Mouse (Mus musculus): Measurements from ENCODE around the gene Ranbp10. TPM values are rescaled to one million over a fixed set of nuclear protein-coding genes. Genes with fewer than 3 reads are reported as not detected.

The Ranbp10 gene
- polyA plus RNA-seq, 1 experiment from 2014 or later, result 15.8 TPM

GRCm38 (mm10) chr8:105805964-105806363 is 21.2 kb downstream of the Ranbp10 start:
- Histone ChIP-seq H3K27me3 (ENCODE audit: control insufficient read depth, insufficient read depth, low read length) (no peaks in the 10 kb centered on the region), H3K9ac (ENCODE audit: low read length) (no peak overlapping the region), H3K36me3 (ENCODE audit: control insufficient read depth, insufficient read depth, low read length) (no peaks in the 10 kb centered on the region), H3K4me2 (ENCODE audit: low read depth, low read length, severe bottlenecking) (no peak overlapping the region), H3K9me3 (ENCODE audit: control insufficient read depth, low read length) (no peaks in the 10 kb centered on the region), H3K4me1 (replicated peaks; ENCODE audit: control insufficient read depth, insufficient read depth, low read length) (no peaks in the 10 kb centered on the region), H3K27ac (ENCODE audit: low read depth, low read length) (no peak overlapping the region), H3K4me3 (ENCODE audit: low read depth, low read length) (no peak overlapping the region)
- DNase-seq (ENCODE audit: low spot score) (no peak), ATAC-seq (replicated peaks; ENCODE audit: low FRiP score) (no peak)
- 90% methylated on average over 1 of the region's 1 CpGs for WGBS

GRCm38 (mm10) chr8:105805346-105805745 is 21.8 kb downstream of the Ranbp10 start:
- Histone ChIP-seq H3K4me2 (ENCODE audit: low read depth, low read length, severe bottlenecking) (no peak overlapping the region), H3K27ac (ENCODE audit: low read depth, low read length) (no peak overlapping the region), H3K27me3 (ENCODE audit: control insufficient read depth, insufficient read depth, low read length) (no peaks in the 10 kb centered on the region), H3K36me3 (ENCODE audit: control insufficient read depth, insufficient read depth, low read length) (no peaks in the 10 kb centered on the region), H3K4me1 (replicated peaks; ENCODE audit: control insufficient read depth, insufficient read depth, low read length) (no peaks in the 10 kb centered on the region), H3K9ac (ENCODE audit: low read length) (no peak overlapping the region), H3K9me3 (ENCODE audit: control insufficient read depth, low read length) (no peaks in the 10 kb centered on the region), H3K4me3 (ENCODE audit: low read depth, low read length) (no peak overlapping the region)
- 86% methylated on average over 3 of the region's 3 CpGs for WGBS
- DNase-seq (ENCODE audit: low spot score), result no peak
- ATAC-seq (replicated peaks; ENCODE audit: low FRiP score), result no peak

GRCm38 (mm10) chr8:105804797-105805196 is 22.4 kb downstream of the Ranbp10 start:
- no peaks in the 10 kb centered on the region for H3K27me3 ChIP-seq (ENCODE audit: control insufficient read depth, insufficient read depth, low read length)
- no peak for ATAC-seq (replicated peaks; ENCODE audit: low FRiP score)

GRCm38 (mm10) chr8:105801153-105801904 is 25.8 kb downstream of the Ranbp10 start:
- H3K4me3 ChIP-seq (ENCODE audit: low read depth, low read length), result no peak overlapping the region
- H3K9me3 ChIP-seq (ENCODE audit: control insufficient read depth, low read length), result no peaks in the 10 kb centered on the region
- H3K27me3 ChIP-seq (ENCODE audit: control insufficient read depth, insufficient read depth, low read length), result no peaks in the 10 kb centered on the region
- 92% methylated on average over 6 of the region's 6 CpGs for WGBS
- H3K9ac ChIP-seq (ENCODE audit: low read length), result no peak overlapping the region
- DNase-seq (ENCODE audit: low spot score) (no peak), ATAC-seq (replicated peaks; ENCODE audit: low FRiP score) (no peak)
- no peak overlapping the region for H3K27ac ChIP-seq (ENCODE audit: low read depth, low read length)
- H3K4me2 ChIP-seq (ENCODE audit: low read depth, low read length, severe bottlenecking), result no peak overlapping the region
- no peaks in the 10 kb centered on the region for H3K4me1 ChIP-seq (replicated peaks; ENCODE audit: control insufficient read depth, insufficient read depth, low read length)
- H3K36me3 ChIP-seq (ENCODE audit: control insufficient read depth, insufficient read depth, low read length), result no peaks in the 10 kb centered on the region

More at GRCm38 (mm10) chr8:105804797-105805196, 22.4 kb downstream of the Ranbp10 start:
- Histone ChIP-seq H3K27ac (ENCODE audit: low read depth, low read length) (no peak overlapping the region), H3K36me3 (ENCODE audit: control insufficient read depth, insufficient read depth, low read length) (no peaks in the 10 kb centered on the region), H3K9ac (ENCODE audit: low read length) (no peak overlapping the region), H3K4me2 (ENCODE audit: low read depth, low read length, severe bottlenecking) (no peak overlapping the region), H3K4me1 (replicated peaks; ENCODE audit: control insufficient read depth, insufficient read depth, low read length) (no peaks in the 10 kb centered on the region), H3K4me3 (ENCODE audit: low read depth, low read length) (no peak overlapping the region), H3K9me3 (ENCODE audit: control insufficient read depth, low read length) (no peaks in the 10 kb centered on the region)
- no peak for DNase-seq (ENCODE audit: low spot score)
- WGBS, result 93% methylated on average over 7 of the region's 7 CpGs

DNA sequence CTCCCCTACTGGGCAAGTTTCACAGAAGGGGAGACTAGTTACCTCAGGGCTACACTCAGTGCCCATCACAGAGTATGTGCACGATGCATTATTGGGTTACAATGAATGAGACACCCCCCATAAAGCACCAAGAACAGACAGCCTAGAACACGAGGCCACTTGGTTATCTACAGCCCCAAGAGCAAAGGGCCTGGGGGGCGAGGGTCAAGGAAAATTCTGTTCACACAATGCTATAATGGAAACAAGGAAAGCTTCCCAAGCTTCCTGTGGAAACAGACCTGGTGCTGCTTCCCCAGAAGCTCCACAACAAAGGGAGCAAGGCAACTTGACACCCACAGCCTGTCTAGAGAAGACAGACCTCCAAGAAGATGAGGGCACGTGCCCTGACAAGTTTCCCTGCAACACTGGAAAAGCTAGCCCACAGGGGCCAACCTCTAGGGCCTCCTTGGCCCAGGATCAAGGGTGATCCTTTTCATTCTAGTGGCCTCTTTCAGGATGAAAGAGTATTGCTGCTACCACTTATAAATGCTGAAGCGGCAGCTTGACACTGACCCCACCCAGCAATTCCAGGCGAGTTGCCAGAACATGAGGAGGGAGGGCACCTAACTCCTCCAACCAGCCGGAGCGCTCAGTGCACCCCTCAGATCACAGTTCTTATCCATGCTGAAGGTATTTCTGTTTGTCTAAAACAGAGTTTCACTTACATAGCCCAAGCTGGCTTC is 27.9 kb downstream of the Ranbp10 start:
- ATAC-seq (replicated peaks; ENCODE audit: low FRiP score) (no peak), DNase-seq (ENCODE audit: low spot score) (no peak)
- Histone ChIP-seq H3K9ac (ENCODE audit: low read length) (no peak overlapping the region), H3K4me3 (ENCODE audit: low read depth, low read length) (no peak overlapping the region), H3K36me3 (ENCODE audit: control insufficient read depth, insufficient read depth, low read length) (no peaks in the 10 kb centered on the region), H3K4me2 (ENCODE audit: low read depth, low read length, severe bottlenecking) (no peak overlapping the region), H3K27ac (ENCODE audit: low read depth, low read length) (no peak overlapping the region), H3K4me1 (replicated peaks; ENCODE audit: control insufficient read depth, insufficient read depth, low read length) (no peaks in the 10 kb centered on the region), H3K9me3 (ENCODE audit: control insufficient read depth, low read length) (no peaks in the 10 kb centered on the region), H3K27me3 (ENCODE audit: control insufficient read depth, insufficient read depth, low read length) (no peaks in the 10 kb centered on the region)
- WGBS, result 79% methylated on average over 8 of the region's 8 CpGs

DNA sequence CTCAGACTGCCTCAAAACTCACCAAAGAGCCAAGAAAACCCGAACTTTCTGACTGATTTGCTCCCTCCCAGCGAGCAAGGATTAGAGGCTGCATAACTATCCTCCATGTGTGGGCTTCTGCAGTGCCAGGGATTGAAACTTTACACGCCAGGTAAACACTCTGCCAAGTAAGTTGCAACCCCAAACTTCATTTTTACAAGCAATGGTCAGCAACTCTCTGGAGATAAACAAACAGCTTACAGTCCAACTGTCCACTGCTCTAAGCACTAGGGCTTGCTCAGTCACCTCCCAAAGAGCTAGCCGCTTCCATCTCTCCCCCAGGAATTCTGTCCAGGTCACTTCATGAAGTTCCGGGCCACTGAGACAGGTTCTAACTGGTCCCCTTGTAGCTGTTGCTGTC is 28.7 kb downstream of the Ranbp10 start:
- WGBS, result 95% methylated on average over 5 of the region's 5 CpGs
- H3K4me2 ChIP-seq (ENCODE audit: low read depth, low read length, severe bottlenecking), result no peak overlapping the region
- no peak overlapping the region for H3K9ac ChIP-seq (ENCODE audit: low read length)
- H3K9me3 ChIP-seq (ENCODE audit: control insufficient read depth, low read length), result no peaks in the 10 kb centered on the region
- no peak for ATAC-seq (replicated peaks; ENCODE audit: low FRiP score)
- no peaks in the 10 kb centered on the region for H3K4me1 ChIP-seq (replicated peaks; ENCODE audit: control insufficient read depth, insufficient read depth, low read length)
- H3K36me3 ChIP-seq (ENCODE audit: control insufficient read depth, insufficient read depth, low read length), result no peaks in the 10 kb centered on the region
- no peak for DNase-seq (ENCODE audit: low spot score)
- no peak overlapping the region for H3K4me3 ChIP-seq (ENCODE audit: low read depth, low read length)
- H3K27ac ChIP-seq (ENCODE audit: low read depth, low read length), result no peak overlapping the region
- H3K27me3 ChIP-seq (ENCODE audit: control insufficient read depth, insufficient read depth, low read length), result no peaks in the 10 kb centered on the region

DNA sequence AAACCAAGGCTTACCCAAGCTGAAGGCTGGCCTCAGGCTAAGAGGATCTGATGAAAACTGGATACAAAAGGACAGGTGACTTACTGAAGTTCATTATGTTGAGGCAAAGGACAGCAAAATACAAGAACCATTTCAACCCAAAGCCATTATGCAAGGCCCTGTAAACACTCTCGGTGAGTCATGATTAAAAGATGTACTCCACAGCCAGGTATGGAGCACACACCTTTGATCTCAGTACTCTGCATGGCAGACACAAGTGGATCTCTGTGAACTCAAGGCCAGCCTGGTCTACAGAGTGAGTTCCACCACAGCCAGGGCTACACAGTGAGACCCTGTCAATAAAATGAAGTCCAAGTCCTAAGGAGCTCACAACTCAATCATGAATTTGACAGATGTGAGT is 31.4 kb downstream of the Ranbp10 start:
- ATAC-seq (replicated peaks; ENCODE audit: low FRiP score) (no peak), DNase-seq (ENCODE audit: low spot score) (no peak)
- WGBS, result 97% methylated on average over 1 of the region's 1 CpGs
- Histone ChIP-seq H3K4me1 (replicated peaks; ENCODE audit: control insufficient read depth, insufficient read depth, low read length) (no peaks in the 10 kb centered on the region), H3K27ac (ENCODE audit: low read depth, low read length) (no peak overlapping the region), H3K4me3 (ENCODE audit: low read depth, low read length) (no peak overlapping the region), H3K36me3 (ENCODE audit: control insufficient read depth, insufficient read depth, low read length) (no peaks in the 10 kb centered on the region), H3K9ac (ENCODE audit: low read length) (no peak overlapping the region), H3K9me3 (ENCODE audit: control insufficient read depth, low read length) (no peaks in the 10 kb centered on the region), H3K27me3 (ENCODE audit: control insufficient read depth, insufficient read depth, low read length) (no peaks in the 10 kb centered on the region), H3K4me2 (ENCODE audit: low read depth, low read length, severe bottlenecking) (no peak overlapping the region)

DNA sequence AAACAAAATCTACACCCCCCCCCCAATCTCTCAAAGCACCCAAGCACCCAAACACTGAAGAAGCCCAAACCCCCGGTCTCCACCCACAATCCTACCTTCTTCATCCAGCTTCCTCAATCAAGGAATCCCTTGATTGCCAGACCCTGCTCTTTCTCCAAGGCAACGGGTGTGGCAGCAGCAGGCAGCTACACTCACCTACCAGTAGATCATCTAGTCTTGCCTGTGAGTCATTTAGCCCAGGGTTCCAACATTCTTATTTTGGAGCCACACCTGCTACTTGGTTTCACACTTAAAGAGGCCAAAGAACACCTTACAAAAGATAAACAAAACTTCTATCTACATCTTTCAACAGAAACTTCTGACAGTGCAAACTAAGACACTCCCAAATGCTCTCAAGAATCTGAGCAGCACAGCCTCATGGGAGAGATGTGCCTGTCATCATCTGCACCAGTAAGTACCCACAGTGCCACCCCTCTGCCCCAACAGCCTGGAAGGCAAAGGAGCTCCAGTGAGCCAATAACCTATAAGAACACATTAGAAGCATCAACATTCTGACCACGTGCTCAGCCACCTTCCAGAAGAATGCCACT is 33.0 kb downstream of the Ranbp10 start:
- Histone ChIP-seq H3K27me3 (ENCODE audit: control insufficient read depth, insufficient read depth, low read length) (no peaks in the 10 kb centered on the region), H3K27ac (ENCODE audit: low read depth, low read length) (no peak overlapping the region), H3K4me1 (replicated peaks; ENCODE audit: control insufficient read depth, insufficient read depth, low read length) (no peaks in the 10 kb centered on the region), H3K9me3 (ENCODE audit: control insufficient read depth, low read length) (no peaks in the 10 kb centered on the region), H3K36me3 (ENCODE audit: control insufficient read depth, insufficient read depth, low read length) (no peaks in the 10 kb centered on the region), H3K9ac (ENCODE audit: low read length) (no peak overlapping the region), H3K4me3 (ENCODE audit: low read depth, low read length) (no peak overlapping the region), H3K4me2 (ENCODE audit: low read depth, low read length, severe bottlenecking) (no peak overlapping the region)
- WGBS, result 90% methylated on average over 3 of the region's 3 CpGs
- DNase-seq (ENCODE audit: low spot score) (no peak), ATAC-seq (replicated peaks; ENCODE audit: low FRiP score) (no peak)
